Comparison of ENCODE assay signal across 11 mouse cellular contexts in the genomic region with DNA sequence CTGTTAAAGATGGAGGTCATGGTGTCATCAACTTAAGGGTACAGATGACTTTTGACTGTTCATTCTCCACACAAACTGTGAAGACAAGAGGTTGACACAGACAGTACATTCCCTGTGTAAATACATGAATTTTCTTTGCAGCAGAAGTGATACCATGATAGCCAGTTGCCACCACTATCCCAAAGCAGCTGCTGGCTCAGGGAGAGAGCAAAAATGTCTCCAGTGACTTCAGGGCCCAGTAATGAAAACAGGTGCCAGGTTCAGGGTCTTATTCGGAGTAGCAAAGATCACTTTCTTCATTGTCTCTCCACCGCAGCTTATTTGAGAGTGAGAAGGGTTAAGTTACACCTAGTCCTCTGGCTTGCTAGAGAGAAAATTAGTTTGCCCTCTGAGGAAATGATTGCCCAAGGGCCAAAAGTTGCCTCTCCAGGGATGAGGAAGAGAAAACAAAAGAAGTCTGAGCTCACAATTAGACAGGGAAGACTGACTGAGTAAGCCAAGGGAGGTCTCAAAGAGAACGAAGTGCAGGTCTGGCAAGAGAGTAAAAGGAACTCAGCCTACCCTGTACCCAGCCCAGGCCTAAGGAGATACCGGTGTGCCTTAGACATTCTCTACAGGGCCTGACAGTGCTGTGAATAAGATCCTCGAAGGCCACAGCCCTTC.
DNase-seq lines count a peak whose midpoint lies in the region; ATAC-seq lines count a peak whose summit lies in the region.
"Had no signal": no experiment of that assay in that cellular context is flagged by ENCODE, and none has a peak within 500 bp of the region (broad histone marks: within the 10 kb centered on the region; RNA-seq: fewer than 3 reads in every experiment).

No protein-coding gene starts in this region.

- H3K4me2 ChIP-seq in heart, embryonic 15.5 days: no peak overlapping the region
- no peak overlapping the region for H3K4me2 ChIP-seq in lung, embryonic 15.5 days
- no peak overlapping the region for H3K4me2 ChIP-seq in embryonic facial prominence, embryonic 13.5 days
- no peak overlapping the region for H3K4me2 ChIP-seq in midbrain, embryonic 14.5 days (ENCODE audit: low read length)

- no peak overlapping the region for H3K4me3 ChIP-seq in heart, embryonic 15.5 days
- no peak overlapping the region for H3K4me3 ChIP-seq in lung, embryonic 15.5 days
- H3K4me3 ChIP-seq in embryonic facial prominence, embryonic 13.5 days: no peak overlapping the region
- no peak overlapping the region for H3K4me3 ChIP-seq in midbrain, embryonic 14.5 days (replicated peaks; ENCODE audit: low read depth, low read length)
- H3K4me3 ChIP-seq: megakaryocyte, embryonic 14.5 days had no signal

- ATAC-seq in heart, embryonic 15.5 days (replicated peaks; ENCODE audit: insufficient number of reproducible peaks, insufficient read depth, low FRiP score, low read depth): no peak
- ATAC-seq in lung, embryonic 15.5 days (ENCODE audit: borderline replicate concordance, extremely low read depth, low FRiP score, low TSS enrichment): no peak
- 0 out of 2 replicates have a peak, but pooled peaks have one; percentile 43 for ATAC-seq in embryonic facial prominence, embryonic 13.5 days (ENCODE audit: insufficient number of reproducible peaks, insufficient read depth, low FRiP score, low TSS enrichment, low read depth)
- ATAC-seq in midbrain, embryonic 14.5 days (ENCODE audit: low FRiP score, low TSS enrichment): no peak

- no peaks in the 10 kb centered on the region for H3K27me3 ChIP-seq in heart, embryonic 15.5 days
- no peaks in the 10 kb centered on the region for H3K27me3 ChIP-seq in lung, embryonic 15.5 days
- no peaks in the 10 kb centered on the region for H3K27me3 ChIP-seq in embryonic facial prominence, embryonic 13.5 days
- H3K27me3 ChIP-seq in midbrain, embryonic 14.5 days (ENCODE audit: control insufficient read depth, insufficient read depth, low read length): no peaks in the 10 kb centered on the region
- H3K27me3 ChIP-seq: CH12.LX had no signal

- peak overlapping the region; percentile 77 for H3K27ac ChIP-seq in heart, embryonic 15.5 days
- peak overlapping the region; percentile 91 for H3K27ac ChIP-seq in lung, embryonic 15.5 days
- no peak overlapping the region for H3K27ac ChIP-seq in embryonic facial prominence, embryonic 13.5 days
- peak overlapping the region; percentile 21; the same call in 1 of the 2 replicates for H3K27ac ChIP-seq in midbrain, embryonic 14.5 days (replicated peaks; ENCODE audit: low read depth, low read length)

- 73% methylated on average over 5 of the region's 5 CpGs for WGBS in heart, embryonic 15.5 days
- 70% methylated on average over 5 of the region's 5 CpGs for WGBS in lung, embryonic 15.5 days
- 38% methylated on average over 5 of the region's 5 CpGs for WGBS in embryonic facial prominence, embryonic 13.5 days
- WGBS in midbrain, embryonic 14.5 days: 75% methylated on average over 5 of the region's 5 CpGs

- H3K4me1 ChIP-seq in heart, embryonic 15.5 days (replicated peaks): peaks cover 44% of the 10 kb centered on the region
- H3K4me1 ChIP-seq in lung, embryonic 15.5 days: peaks cover 60% of the 10 kb centered on the region
- peaks cover 30% of the 10 kb centered on the region for H3K4me1 ChIP-seq in embryonic facial prominence, embryonic 13.5 days
- peaks cover 6% of the 10 kb centered on the region; the same call in 1 of the 2 replicates for H3K4me1 ChIP-seq in midbrain, embryonic 14.5 days (ENCODE audit: control insufficient read depth, insufficient read depth, low read length)

- H3K9me3 ChIP-seq in heart, embryonic 15.5 days (replicated peaks): no peaks in the 10 kb centered on the region
- no peaks in the 10 kb centered on the region for H3K9me3 ChIP-seq in lung, embryonic 15.5 days
- H3K9me3 ChIP-seq in embryonic facial prominence, embryonic 13.5 days: no peaks in the 10 kb centered on the region
- H3K9me3 ChIP-seq in midbrain, embryonic 14.5 days (ENCODE audit: control insufficient read depth, low read length): no peaks in the 10 kb centered on the region

- DNase-seq in heart, adult 18-20 months: no peak
- DNase-seq in lung, postnatal 4 days: no peak
- no peak for DNase-seq in midbrain, embryonic 14.5 days
- no peak for DNase-seq in adrenal gland, postnatal 25 days
- DNase-seq in ovary, adult 18-20 months (ENCODE audit: low spot score): no peak
- DNase-seq: liver had no signal

- no peak overlapping the region for H3K9ac ChIP-seq in heart, embryonic 15.5 days
- H3K9ac ChIP-seq in lung, embryonic 15.5 days: no peak overlapping the region
- no peak overlapping the region for H3K9ac ChIP-seq in embryonic facial prominence, embryonic 13.5 days
- no peak overlapping the region for H3K9ac ChIP-seq in midbrain, embryonic 14.5 days (replicated peaks; ENCODE audit: low read length)

- H3K36me3 ChIP-seq in heart, embryonic 15.5 days: no peaks in the 10 kb centered on the region
- H3K36me3 ChIP-seq in lung, embryonic 15.5 days: no peaks in the 10 kb centered on the region
- no peaks in the 10 kb centered on the region for H3K36me3 ChIP-seq in embryonic facial prominence, embryonic 13.5 days
- H3K36me3 ChIP-seq in midbrain, embryonic 14.5 days (ENCODE audit: control insufficient read depth, insufficient read depth, low read length): no peaks in the 10 kb centered on the region
